Mouse (Mus musculus): Measurements from ENCODE around the gene Srm.

GRCm38 (mm10) chr4:148586648-148587047, 4.7 kb upstream of the Srm start:
- TF ChIP-seq SIN3A (IDR thresholded peaks at IDR 0.05; ENCODE audit: low read length): no peak
- TF ChIP-seq CTCF (conservative IDR thresholded peaks at IDR 0.05 in 1 of 2, IDR thresholded peaks at IDR 0.05 in 1 of 2; ENCODE audit: low read depth in 2 of 2, low read length in 2 of 2): no peak
- no peak for TF ChIP-seq CHD2 (IDR thresholded peaks at IDR 0.05; ENCODE audit: low read length)

Data from CH12.LX (cell line).